Mouse (Mus musculus) ES-E14 (cell line): Measurements from ENCODE around the gene Tmem59. TPM values are rescaled to one million over a fixed set of nuclear protein-coding genes. Genes with fewer than 3 reads are reported as not detected.

ENCODE experiments used
- DNase-seq: peaks from one replicate; pipeline ENCODE4 v3.0.0-alpha.2; 2013; ENCODE audit warnings: low read depth, low spot score
- H3K27ac ChIP-seq: 2 replicates; pipeline ENCODE4 v1.5.1; 2012; ENCODE audit warnings: low read depth, mild to moderate bottlenecking, low read length, moderate library complexity, mixed read lengths; ENCODE audit not compliant: poor library complexity, insufficient read depth, severe bottlenecking
- H3K36me3 ChIP-seq: 2 replicates; pipeline ENCODE4 v1.6.1; 2012; ENCODE audit warnings: mild to moderate bottlenecking, low read length, moderate library complexity, mixed read lengths; ENCODE audit not compliant: control insufficient read depth, poor library complexity, insufficient read depth, severe bottlenecking
- H3K4me1 ChIP-seq, 2 experiments: fragments of 150-350 bp in 1 of 2; sonication (generic) in 1 of 2; 2 replicates each; pipeline ENCODE4 v1.6.1; 2012; ENCODE audit warnings: low read length in 2 of 2, mild to moderate bottlenecking in 1 of 2, mixed read lengths in 1 of 2; ENCODE audit not compliant: control insufficient read depth in 2 of 2, insufficient read depth in 2 of 2, poor library complexity in 1 of 2
- H3K4me3 ChIP-seq, 2 experiments: fragments of 150-350 bp in 1 of 2; sonication (generic) in 1 of 2; 2 replicates each; pipeline ENCODE4 v1.5.1; 2012; ENCODE audit warnings: low read length in 2 of 2, low read depth in 1 of 2, mild to moderate bottlenecking in 1 of 2, mixed read lengths in 1 of 2; ENCODE audit not compliant: insufficient read depth in 1 of 2, poor library complexity in 1 of 2, severe bottlenecking in 1 of 2
- H3K9ac ChIP-seq: 2 replicates; pipeline ENCODE4 v1.6.1; 2012; ENCODE audit warnings: low read depth, mild to moderate bottlenecking, low read length, mixed read lengths; ENCODE audit not compliant: poor library complexity, insufficient read depth, severe bottlenecking
- H3K9me3 ChIP-seq: fragments of 150-350 bp; sonication (generic); 2 replicates; pipeline ENCODE4 v1.6.1; 2012; ENCODE audit warnings: low read depth, mild to moderate bottlenecking, low read length; ENCODE audit not compliant: control insufficient read depth, insufficient read depth
- CHD2 ChIP-seq: IDR thresholded peaks from 2 replicates; pipeline ENCODE4 v1.6.1; 2014; ENCODE audit warnings: mild to moderate bottlenecking, low read depth, low read length, inconsistent platforms
- HCFC1 ChIP-seq: IDR thresholded peaks from 2 replicates; pipeline ENCODE4 v1.6.1; 2012; ENCODE audit warnings: low read length, inconsistent platforms, borderline replicate concordance; ENCODE audit not compliant: insufficient read depth
- MAFK ChIP-seq: IDR thresholded peaks from 2 replicates; pipeline ENCODE4 v1.6.1; 2014; ENCODE audit warnings: mild to moderate bottlenecking, low read depth, low read length, inconsistent platforms; ENCODE audit not compliant: insufficient read depth
- ZC3H11A ChIP-seq: IDR thresholded peaks from 2 replicates; pipeline ENCODE4 v1.6.1; 2012; ENCODE audit warnings: low read depth, mild to moderate bottlenecking, inconsistent platforms, low read length, borderline replicate concordance
- ZNF384 ChIP-seq: IDR thresholded peaks from 2 replicates; pipeline ENCODE4 v1.6.1; 2012; ENCODE audit warnings: low read depth, low read length, inconsistent platforms
- in situ Hi-C, 2 experiments: fragments of 600-800 bp; cut with MboI; formaldehyde crosslinking; loops; one replicate each; pipeline ENCODE4 v1.15.1; 2025; ENCODE audit warnings: low sequenced_read_pairs in 2 of 2, inconsistent platforms in 1 of 2; ENCODE audit not compliant: unreplicated experiment in 2 of 2
- total RNA-seq: library from RNA; depleted of rRNA; stranded (reverse); fragments of 300-350 nt; gene quantifications from 2 replicates; pipeline ENCODE4 v1.2.3, GENCODE M21; 2012

Gene Tmem59
- total RNA-seq, 1 experiment, result 249 TPM

GRCm38 (mm10) chr4:107136531-107136930, 41.7 kb upstream of the Tmem59 start:
- no peak overlapping the region for H3K4me3 ChIP-seq
- H3K9ac ChIP-seq, result no peak overlapping the region
- peaks cover 0 to 4% of the 10 kb centered on the region in 2 experiments; a peak in 1 of 4 replicates for H3K4me1 ChIP-seq
- in situ Hi-C loops, result no loop called here
- no peaks in the 10 kb centered on the region for H3K36me3 ChIP-seq
- no peak for TF ChIP-seq MAFK
- TF ChIP-seq ZNF384, result no peak
- TF ChIP-seq CHD2, result no peak
- no peak for TF ChIP-seq HCFC1
- TF ChIP-seq ZC3H11A, result no peak
- H3K9me3 ChIP-seq, result no peaks in the 10 kb centered on the region
- H3K27ac ChIP-seq, result no peak overlapping the region
- no peak for DNase-seq

GRCm38 (mm10) chr4:107138948-107139835, 39.0 kb upstream of the Tmem59 start:
- in situ Hi-C loops, result no loop called here
- no peak for DNase-seq
- no peak overlapping the region for H3K4me3 ChIP-seq
- TF ChIP-seq CHD2 (no peak), ZNF384 (no peak), MAFK (no peak), ZC3H11A (no peak), HCFC1 (no peak)
- H3K9ac ChIP-seq, result no peak overlapping the region
- H3K9me3 ChIP-seq, result no peaks in the 10 kb centered on the region
- H3K36me3 ChIP-seq, result no peaks in the 10 kb centered on the region
- no peak overlapping the region for H3K27ac ChIP-seq
- H3K4me1 ChIP-seq, result peaks cover 0 to 4% of the 10 kb centered on the region in 2 experiments; a peak in 1 of 4 replicates

DNA sequence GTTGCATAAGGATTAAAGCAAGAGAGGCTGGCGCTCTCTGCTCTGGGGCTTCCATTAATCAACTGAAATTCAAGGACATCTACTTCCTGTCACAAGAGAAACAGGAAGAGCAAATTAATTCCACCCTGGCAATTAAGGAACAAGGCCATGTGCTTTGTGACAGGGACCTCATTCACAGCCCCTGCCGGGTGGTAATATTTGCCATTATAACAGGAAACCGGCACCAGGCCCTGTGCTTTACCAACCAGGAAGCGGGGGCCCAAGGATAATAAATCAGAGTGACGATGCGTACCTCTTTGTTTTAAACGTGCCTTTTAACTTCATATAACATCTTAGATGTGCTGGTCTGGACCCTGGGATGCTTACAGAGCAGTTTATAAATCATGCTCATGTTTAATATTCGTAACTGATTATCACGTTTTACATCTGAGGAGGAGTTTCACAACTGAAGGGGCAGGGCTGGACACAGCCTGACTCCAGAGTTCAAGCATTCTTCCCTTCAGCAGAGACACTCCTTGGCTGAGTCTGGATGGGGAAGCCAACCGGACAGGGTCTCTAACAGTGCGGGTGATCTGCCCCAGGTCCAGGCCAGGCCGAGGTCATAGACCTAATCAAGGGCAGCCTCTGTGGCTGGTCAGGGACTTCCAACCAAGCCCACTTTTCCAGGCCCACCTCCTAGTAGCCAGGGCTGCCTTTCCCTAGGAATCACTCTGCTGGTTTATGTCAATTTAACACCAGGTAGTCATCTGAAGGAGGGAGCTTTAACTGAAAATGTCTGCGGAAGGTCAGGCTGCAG, 38.2 kb upstream of the Tmem59 start:
- no peak overlapping the region for H3K9ac ChIP-seq
- H3K4me1 ChIP-seq, result peaks cover 0 to 4% of the 10 kb centered on the region in 2 experiments; a peak in 1 of 4 replicates
- H3K9me3 ChIP-seq, result no peaks in the 10 kb centered on the region
- no peak for TF ChIP-seq CHD2
- TF ChIP-seq ZC3H11A, result no peak
- TF ChIP-seq MAFK, result no peak
- no peak for TF ChIP-seq HCFC1
- no peak for TF ChIP-seq ZNF384
- no peaks in the 10 kb centered on the region for H3K36me3 ChIP-seq
- no peak overlapping the region for H3K4me3 ChIP-seq
- no peak for DNase-seq
- no peak overlapping the region for H3K27ac ChIP-seq
- in situ Hi-C loops, result no loop called here

GRCm38 (mm10) chr4:107143511-107143910, 34.7 kb upstream of the Tmem59 start:
- peaks cover 0 to 4% of the 10 kb centered on the region in 2 experiments; a peak in 1 of 4 replicates for H3K4me1 ChIP-seq
- in situ Hi-C loops, result no loop called here
- no peak for DNase-seq
- no peaks in the 10 kb centered on the region for H3K36me3 ChIP-seq
- H3K4me3 ChIP-seq, result no peak overlapping the region
- H3K27ac ChIP-seq, result no peak overlapping the region
- H3K9ac ChIP-seq, result no peak overlapping the region
- no peak for TF ChIP-seq ZNF384
- TF ChIP-seq CHD2, result no peak
- TF ChIP-seq ZC3H11A, result no peak
- TF ChIP-seq MAFK, result no peak
- TF ChIP-seq HCFC1, result no peak
- no peaks in the 10 kb centered on the region for H3K9me3 ChIP-seq
